Mouse (Mus musculus) granulocyte monocyte progenitor cell, adult 5-6 weeks (primary cell): ENCODE measurements around the gene Sfxn4. TPM values are rescaled to one million over a fixed set of nuclear protein-coding genes. Genes with fewer than 3 reads are reported as not detected.
"Not testable (repeated sequence)": the region's sequence is repeated elsewhere in the genome, so short reads cannot be mapped to it uniquely, and the experiment has no call there.

Experiments used
- ATAC-seq: replicated peaks from 2 replicates; pipeline ENCODE4 v1.8.0; 2016; ENCODE audit warnings: mild to moderate bottlenecking, moderate TSS enrichment, inconsistent platforms; ENCODE audit not compliant: poor library complexity, severe bottlenecking
- total RNA-seq, 2 experiments: library from RNA; stranded (forward) in 1 of 2; stranded (reverse) in 1 of 2; fragments of 200-712, 200-1000 nt in 1 of 2; fragments of >200 nt in 1 of 2; fragmentation: Nextera tagmentation in 1 of 2; gene quantifications; 2 replicates each; pipeline ENCODE4 v1.2.3; 2014 to 2017

The Sfxn4 gene
- total RNA-seq (2014; fragmentation: Nextera tagmentation) (2.6 and 4.4 TPM in 2 replicates), total RNA-seq (2017) (2.6 and 2.8 TPM in 2 replicates)

- ATAC-seq: peak; percentile 99
Measured at GRCm38 (mm10) chr19:60860868-60861700, at the start of gene Sfxn4. TSS of gene Sfxn4 (minus strand) at chr19:60861479.

GRCm38 (mm10) chr19:60910304-60910703, 49.0 kb upstream of the Sfxn4 start:
- ATAC-seq: no peak

- no peak for ATAC-seq
Measured at GRCm38 (mm10) chr19:60905477-60905876, 44.2 kb upstream of the Sfxn4 start.

GRCm38 (mm10) chr19:60903971-60904370, 42.7 kb upstream of the Sfxn4 start:
- no peak for ATAC-seq

- ATAC-seq: no peak
Measured at GRCm38 (mm10) chr19:60903139-60903538, 41.9 kb upstream of the Sfxn4 start.

GRCm38 (mm10) chr19:60895251-60895880, 34.1 kb upstream of the Sfxn4 start:
- ATAC-seq: no peak

- ATAC-seq: peak; percentile 35
Measured at GRCm38 (mm10) chr19:60891934-60892547, 30.8 kb upstream of the Sfxn4 start.

- no peak for ATAC-seq
Measured at GRCm38 (mm10) chr19:60891123-60891470, 29.8 kb upstream of the Sfxn4 start.

- no peak; the same call in none of the 2 replicates for ATAC-seq
Measured at GRCm38 (mm10) chr19:60890391-60891122, 29.3 kb upstream of the Sfxn4 start.

GRCm38 (mm10) chr19:60889714-60890315, 28.5 kb upstream of the Sfxn4 start, which contains the start of gene Grk5:
TSS of gene Grk5 (plus strand) at chr19:60889749.
- ATAC-seq: peak; percentile 93

- peak; percentile 20; the same call in 1 of the 2 replicates for ATAC-seq
Measured at GRCm38 (mm10) chr19:60889101-60889713, 27.9 kb upstream of the Sfxn4 start.

GRCm38 (mm10) chr19:60887637-60888036, 26.4 kb upstream of the Sfxn4 start:
- ATAC-seq: no peak

GRCm38 (mm10) chr19:60883129-60883528, 21.9 kb upstream of the Sfxn4 start:
- no peak for ATAC-seq

- ATAC-seq: peak; percentile 99
Measured at GRCm38 (mm10) chr19:60874064-60874694, 12.9 kb upstream of the Sfxn4 start, which contains the start of gene Prdx3. TSS of gene Prdx3 (minus strand) at chr19:60874556.

- ATAC-seq: no peak
Measured at GRCm38 (mm10) chr19:60873501-60873900, 12.2 kb upstream of the Sfxn4 start.

GRCm38 (mm10) chr19:60872272-60872671, 11.0 kb upstream of the Sfxn4 start:
- ATAC-seq: no peak

GRCm38 (mm10) chr19:60871366-60871765, 10.1 kb upstream of the Sfxn4 start:
- ATAC-seq: no peak

- no peak for ATAC-seq
Measured at GRCm38 (mm10) chr19:60870489-60870888, 9.2 kb upstream of the Sfxn4 start.

- not testable (repeated sequence) for ATAC-seq
Measured at GRCm38 (mm10) chr19:60866169-60866568, 4.9 kb upstream of the Sfxn4 start.
